Mouse (Mus musculus): Measurements from ENCODE around the gene Atp10b.

GRCm38 (mm10) chr11:43101357-43101756 lies 48.3 kb upstream of the Atp10b start:
- TF ChIP-seq CTCF (IDR thresholded peaks at IDR 0.05; ENCODE audit: low read depth) (peak; percentile 22; the same call in 1 of the 2 replicates), EP300 (optimal IDR thresholded peaks at IDR 0.05) (no peak)

All from stomach, postnatal 0 days (tissue).